Mouse (Mus musculus) MEL (cell line): ENCODE data around the gene Lrrc7. TPM values are rescaled to one million over a fixed set of nuclear protein-coding genes. Genes with fewer than 3 reads are reported as not detected.

ENCODE experiments used
- DNase-seq: peaks from one replicate; pipeline ENCODE4 v3.0.0; 2011; ENCODE audit warnings: low read depth, low spot score
- H3K27ac ChIP-seq: 2 replicates; pipeline ENCODE4 v1.5.1; 2012; ENCODE audit warnings: low read depth, mild to moderate bottlenecking, control low read depth, low read length, moderate library complexity; ENCODE audit not compliant: control insufficient read depth
- H3K27me3 ChIP-seq, 2 experiments: fragments of 150-350 bp in 1 of 2; sonication (generic) in 1 of 2; 2 replicates each; pipeline ENCODE4 v1.6.1; 2012; ENCODE audit warnings: low read length in 2 of 2, mild to moderate bottlenecking in 2 of 2, improper control_type of control experiment in 1 of 2, moderate library complexity in 1 of 2; ENCODE audit not compliant: insufficient read depth in 2 of 2, control insufficient read depth in 1 of 2
- H3K36me3 ChIP-seq, 2 experiments: 2 replicates each; pipeline ENCODE4 v1.6.1; 2012 to 2014; ENCODE audit warnings: low read length in 2 of 2, improper control_type of control experiment in 1 of 2, inconsistent platforms in 1 of 2, mild to moderate bottlenecking in 1 of 2; ENCODE audit not compliant: insufficient read depth in 2 of 2, control insufficient read depth in 1 of 2
- H3K4me1 ChIP-seq, 2 experiments: fragments of 150-350 bp in 1 of 2; sonication (generic) in 1 of 2; 2 replicates each; pipeline ENCODE4 v1.6.1; 2012; ENCODE audit warnings: low read length in 2 of 2, improper control_type of control experiment in 1 of 2, mild to moderate bottlenecking in 1 of 2; ENCODE audit not compliant: insufficient read depth in 2 of 2, control insufficient read depth in 1 of 2
- H3K4me3 ChIP-seq, 2 experiments: fragments of 150-350 bp in 1 of 2; sonication (generic) in 1 of 2; 2 replicates each; pipeline ENCODE4 v1.5.1; 2012; ENCODE audit warnings: low read depth in 2 of 2, low read length in 2 of 2, mild to moderate bottlenecking in 2 of 2, moderate library complexity in 2 of 2, control low read depth in 1 of 2, improper control_type of control experiment in 1 of 2; ENCODE audit not compliant: control insufficient read depth in 1 of 2, insufficient read depth in 1 of 2
- H3K79me2 ChIP-seq: 2 replicates; pipeline ENCODE4 v1.6.1; 2012; ENCODE audit warnings: mild to moderate bottlenecking, low read length, moderate library complexity; ENCODE audit not compliant: control insufficient read depth, poor library complexity, insufficient read depth
- H3K9ac ChIP-seq: 2 replicates; pipeline ENCODE4 v1.6.1; 2012; ENCODE audit warnings: low read depth, mild to moderate bottlenecking, control low read depth, low read length, moderate library complexity; ENCODE audit not compliant: control insufficient read depth, poor library complexity, severe bottlenecking
- H3K9me3 ChIP-seq: fragments of 150-350 bp; sonication (generic); replicated peaks from 2 replicates; pipeline ENCODE4 v1.6.1; 2012; ENCODE audit warnings: mild to moderate bottlenecking, low read length, improper control_type of control experiment, moderate library complexity; ENCODE audit not compliant: insufficient read depth
- BHLHE40 ChIP-seq: IDR thresholded peaks from 2 replicates; pipeline ENCODE4 v1.6.1; 2012; ENCODE audit warnings: low read depth, mild to moderate bottlenecking, inconsistent platforms, low read length, improper control_type of control experiment, borderline replicate concordance
- CHD2 ChIP-seq: IDR thresholded peaks from 2 replicates; pipeline ENCODE4 v1.6.1; 2011; ENCODE audit warnings: low read length, improper control_type of control experiment
- ELF1 ChIP-seq: IDR thresholded peaks from 2 replicates; pipeline ENCODE4 v1.6.1; 2014; ENCODE audit warnings: low read depth, mild to moderate bottlenecking, inconsistent platforms, low read length, improper control_type of control experiment, moderate library complexity
- ETS1 ChIP-seq: IDR thresholded peaks from 2 replicates; pipeline ENCODE4 v1.6.1; 2012; ENCODE audit warnings: low read depth, mild to moderate bottlenecking, inconsistent platforms, low read length, improper control_type of control experiment, moderate library complexity
- GABPA ChIP-seq: IDR thresholded peaks from 2 replicates; pipeline ENCODE4 v1.6.1; 2012; ENCODE audit warnings: low read depth, mild to moderate bottlenecking, inconsistent platforms, low read length, improper control_type of control experiment, moderate library complexity
- GATA1 ChIP-seq: IDR thresholded peaks from 2 replicates; pipeline ENCODE4 v1.6.1; 2011; ENCODE audit warnings: low read depth, low read length, improper control_type of control experiment
- HCFC1 ChIP-seq: IDR thresholded peaks from 2 replicates; pipeline ENCODE4 v1.6.1; 2012; ENCODE audit warnings: low read depth, mild to moderate bottlenecking, inconsistent platforms, low read length, improper control_type of control experiment, moderate library complexity
- JUND ChIP-seq: IDR thresholded peaks from 2 replicates; pipeline ENCODE4 v1.6.1; 2011; ENCODE audit warnings: low read depth, mild to moderate bottlenecking, improper control_type of control experiment, low read length
- KAT2A ChIP-seq: conservative IDR thresholded peaks from 2 replicates; pipeline ENCODE4 v1.6.1; 2012; ENCODE audit warnings: low read depth, low read length, improper control_type of control experiment, inconsistent platforms
- MAX ChIP-seq: IDR thresholded peaks from 2 replicates; pipeline ENCODE4 v1.6.1; 2011; ENCODE audit warnings: low read length, improper control_type of control experiment
- MXI1 ChIP-seq: IDR thresholded peaks from 2 replicates; pipeline ENCODE4 v1.6.1; 2011; ENCODE audit warnings: mild to moderate bottlenecking, low read depth, low read length, improper control_type of control experiment
- NELFE ChIP-seq: IDR thresholded peaks from 2 replicates; pipeline ENCODE4 v1.6.1; 2011; ENCODE audit warnings: low read depth, low read length, improper control_type of control experiment
- RAD21 ChIP-seq: IDR thresholded peaks from 2 replicates; pipeline ENCODE4 v1.6.1; 2011; ENCODE audit warnings: mild to moderate bottlenecking, low read depth, low read length, improper control_type of control experiment
- RCOR1 ChIP-seq: IDR thresholded peaks from 2 replicates; pipeline ENCODE4 v1.6.1; 2012; ENCODE audit warnings: low read depth, mild to moderate bottlenecking, inconsistent platforms, low read length, improper control_type of control experiment
- USF1 ChIP-seq: IDR thresholded peaks from 2 replicates; pipeline ENCODE4 v1.6.1; 2014; ENCODE audit warnings: low read depth, mild to moderate bottlenecking, inconsistent platforms, low read length, improper control_type of control experiment, moderate library complexity
- USF2 ChIP-seq, 2 experiments: IDR thresholded peaks; 2 replicates each; pipeline ENCODE4 v1.6.1; 2011 to 2012; ENCODE audit warnings: improper control_type of control experiment in 2 of 2, low read length in 2 of 2, borderline replicate concordance in 1 of 2, inconsistent platforms in 1 of 2, low read depth in 1 of 2, mild to moderate bottlenecking in 1 of 2; ENCODE audit not compliant: insufficient read depth in 1 of 2
- ZKSCAN1 ChIP-seq: IDR thresholded peaks from 2 replicates; pipeline ENCODE4 v1.6.1; 2012; ENCODE audit warnings: low read depth, mild to moderate bottlenecking, inconsistent platforms, low read length, improper control_type of control experiment, moderate library complexity
- ZMIZ1 ChIP-seq: IDR thresholded peaks from 2 replicates; pipeline ENCODE4 v1.6.1; 2012; ENCODE audit warnings: low read depth, mild to moderate bottlenecking, inconsistent platforms, low read length, improper control_type of control experiment, moderate library complexity
- ZNF384 ChIP-seq: IDR thresholded peaks from 2 replicates; pipeline ENCODE4 v1.6.1; 2012; ENCODE audit warnings: low read depth, mild to moderate bottlenecking, inconsistent platforms, low read length, improper control_type of control experiment
- polyA plus RNA-seq, 2 experiments: library from polyadenylated mRNA; stranded (reverse) in 1 of 2; unstranded in 1 of 2; fragments of >175 nt in 1 of 2; fragments of >200 nt in 1 of 2; gene quantifications; 2 replicates each; pipeline versions ENCODE4 v1.2.1 to v1.2.4; 2012; ENCODE audit warnings: low replicate concordance in 2 of 2, low read depth in 1 of 2; ENCODE audit not compliant: insufficient read length in 2 of 2, insufficient read depth in 1 of 2, missing spikeins in 1 of 2
- total RNA-seq: library from RNA; depleted of rRNA; stranded (reverse); fragments of 300-350 nt; gene quantifications from 2 replicates; pipeline ENCODE4 v1.2.3, GENCODE M21; 2012

Gene Lrrc7
- total and polyA plus RNA-seq, 3 experiments = not detected

- DNase-seq = no peak
- Histone ChIP-seq H3K79me2 (no peaks in the 10 kb centered on the region), H3K4me1 (no peaks in the 10 kb centered on the region), H3K27me3 (no peaks in the 10 kb centered on the region), H3K27ac (no peak overlapping the region), H3K4me3 (no peak overlapping the region), H3K9me3 (no peaks in the 10 kb centered on the region), H3K9ac (no peak overlapping the region), H3K36me3 (no peaks in the 10 kb centered on the region; a peak in 1 of 4 replicates)
- TF ChIP-seq RCOR1 (no peak), JUND (no peak), ZNF384 (no peak), GATA1 (no peak)
Measured at GRCm38 (mm10) chr3:158067916-158068315, 494.1 kb downstream of the Lrrc7 start.

DNA sequence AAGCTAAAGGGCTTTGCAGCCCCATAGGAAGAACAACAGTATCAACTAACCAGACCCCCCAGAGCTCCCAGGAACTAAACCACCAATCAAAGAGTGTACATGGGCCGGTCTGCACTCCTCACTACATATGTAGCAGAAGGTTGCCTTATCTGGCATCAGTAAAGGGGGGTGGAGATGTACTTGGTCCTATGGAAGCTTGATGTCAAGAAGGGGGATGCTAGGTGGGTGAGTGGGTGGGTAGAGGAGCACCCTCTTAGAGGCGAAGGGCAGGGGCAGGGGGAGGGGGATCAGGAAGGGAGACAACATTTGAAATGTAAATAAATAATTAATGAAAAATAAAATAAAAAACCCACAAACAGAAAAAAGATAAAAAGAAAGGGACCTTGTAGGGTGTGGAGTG, 496.8 kb downstream of the Lrrc7 start:
- no peak overlapping the region for H3K9ac ChIP-seq
- no peaks in the 10 kb centered on the region; the same call in 1 of the 2 replicates for H3K79me2 ChIP-seq
- H3K27me3 ChIP-seq = no peaks in the 10 kb centered on the region
- no peaks in the 10 kb centered on the region for H3K4me1 ChIP-seq
- no peak overlapping the region for H3K27ac ChIP-seq
- no peak overlapping the region for H3K4me3 ChIP-seq
- no peaks in the 10 kb centered on the region for H3K9me3 ChIP-seq
- no peak for DNase-seq
- peaks cover 0 to 2% of the 10 kb centered on the region in 2 experiments; a peak in 2 of 4 replicates for H3K36me3 ChIP-seq
- TF ChIP-seq HCFC1 (no peak), KAT2A (no peak), MXI1 (no peak), CHD2 (no peak), GABPA (no peak), JUND (no peak), ETS1 (no peak), USF1 (no peak), NELFE (no peak), USF2 (IDR thresholded peaks at IDR 0.05; ENCODE audit: borderline replicate concordance in 1 of 2, insufficient read depth in 1 of 2, low read depth in 1 of 2, low read length in 2 of 2) (no peak), ZKSCAN1 (no peak), BHLHE40 (no peak), ZMIZ1 (no peak), ZNF384 (no peak), ELF1 (no peak), RAD21 (no peak), RCOR1 (no peak), MAX (no peak)
